Mouse (Mus musculus): ENCODE measurements around the gene 4930451I11Rik.

- TF ChIP-seq POLR2A (IDR thresholded peaks at IDR 0.05; ENCODE audit: borderline replicate concordance, control insufficient read depth, low read depth, low read length) (no peak), CTCF (IDR thresholded peaks at IDR 0.05; ENCODE audit: control insufficient read depth, insufficient read depth, low read length) (no peak)
Observed at GRCm38 (mm10) chr7:126833294-126833693, 1.9 kb upstream of the 4930451I11Rik start.

Data from bone marrow, adult 2 months (tissue).